Mouse (Mus musculus): ENCODE results near the gene Sipa1l3.

GRCm38 (mm10) chr7:29381466-29382040 is 136.9 kb downstream of the Sipa1l3 start:
- TF ChIP-seq EP300 (IDR thresholded peaks at IDR 0.05; ENCODE audit: insufficient read depth, low read depth, low read length), result no peak
- TF ChIP-seq CTCF (IDR thresholded peaks at IDR 0.05), result no peak
- no peak for TF ChIP-seq POLR2A (IDR thresholded peaks at IDR 0.05; ENCODE audit: insufficient read depth, low read depth, low read length)

All from heart, adult 2 months (tissue).